Mouse (Mus musculus) urinary bladder, postnatal 36 days (tissue): ENCODE measurements at regions not wholly inside any gene's neighbourhood (a gene's known extent, or its start where the extent isn't known, plus 50 kb on each side); places are given as distances from the start of the nearest gene placed in this dataset.

ENCODE experiments used
- DNase-seq, 2 experiments: peaks; one replicate each; pipeline ENCODE4 v3.0.0; 2022; ENCODE audit warnings: low spot score in 2 of 2, mixed read lengths in 1 of 2

- no peak for DNase-seq
These were observed 237.0 kb downstream of the Pcdh18 start for GRCm38 (mm10) chr3:49520088-49520487.

GRCm38 (mm10) chr3:49504581-49504980 is 252.5 kb downstream of the Pcdh18 start:
- no peak for DNase-seq

GRCm38 (mm10) chr3:49502351-49502750 is 254.8 kb downstream of the Pcdh18 start:
- no peak for DNase-seq

- peak; percentile 16 to 32 for DNase-seq
These were observed 272.0 kb downstream of the Pcdh18 start for GRCm38 (mm10) chr3:49485105-49485504.
